Mouse (Mus musculus) urinary bladder, postnatal 14 days (tissue): ENCODE measurements at regions not wholly inside any gene's neighbourhood (a gene's known extent, or its start where the extent isn't known, plus 50 kb on each side); places are given as distances from the start of the nearest gene placed in this dataset.

ENCODE experiments used
- DNase-seq: peaks from one replicate; pipeline ENCODE4 v3.0.0; 2021; ENCODE audit warnings: low spot score

- no peak for DNase-seq
Observed at GRCm38 (mm10) chr13:71338700-71339099, 497.1 kb upstream of the Adamts16 start.

DNA sequence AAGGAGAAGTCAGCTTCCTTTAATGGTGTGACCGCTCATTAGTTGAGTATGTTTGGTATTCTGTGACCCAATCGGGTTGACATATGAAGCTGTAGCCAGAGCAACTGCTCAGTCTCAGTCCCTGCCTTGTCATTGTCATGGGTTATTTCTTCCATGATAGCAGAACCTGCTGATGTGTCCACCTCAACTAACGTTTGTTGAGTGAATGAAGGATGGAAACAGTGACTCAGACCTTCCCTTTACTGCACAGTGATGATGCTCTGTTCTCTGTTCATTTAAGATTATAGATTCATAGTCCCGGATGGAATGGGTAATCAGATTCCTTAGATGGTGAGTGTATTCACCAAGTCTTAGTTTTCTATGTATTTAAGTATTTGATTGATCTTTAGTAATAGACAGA, 493.3 kb upstream of the Adamts16 start:
- no peak for DNase-seq

GRCm38 (mm10) chr13:71333146-71333545, 491.5 kb upstream of the Adamts16 start:
- DNase-seq: no peak

DNA sequence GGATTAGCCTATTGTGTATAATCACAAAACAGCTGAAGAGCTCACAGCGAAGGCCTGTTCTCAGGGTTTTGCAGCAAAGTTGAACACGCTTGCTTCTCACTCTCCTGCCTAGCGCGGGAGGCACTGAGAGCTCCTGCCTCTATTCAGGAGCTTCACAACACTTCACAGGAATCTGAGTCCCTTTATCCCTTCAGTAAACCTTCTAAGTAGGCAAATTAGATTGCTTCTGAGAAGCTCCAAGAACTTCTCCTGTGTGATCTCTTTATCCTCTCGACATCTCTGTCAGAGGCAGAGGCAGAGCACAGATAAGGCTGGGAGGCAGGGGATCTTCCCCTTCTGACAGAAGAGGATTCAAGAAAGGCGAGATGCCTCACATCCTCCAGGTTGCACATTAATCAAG, 488.7 kb upstream of the Adamts16 start:
- DNase-seq: no peak

DNA sequence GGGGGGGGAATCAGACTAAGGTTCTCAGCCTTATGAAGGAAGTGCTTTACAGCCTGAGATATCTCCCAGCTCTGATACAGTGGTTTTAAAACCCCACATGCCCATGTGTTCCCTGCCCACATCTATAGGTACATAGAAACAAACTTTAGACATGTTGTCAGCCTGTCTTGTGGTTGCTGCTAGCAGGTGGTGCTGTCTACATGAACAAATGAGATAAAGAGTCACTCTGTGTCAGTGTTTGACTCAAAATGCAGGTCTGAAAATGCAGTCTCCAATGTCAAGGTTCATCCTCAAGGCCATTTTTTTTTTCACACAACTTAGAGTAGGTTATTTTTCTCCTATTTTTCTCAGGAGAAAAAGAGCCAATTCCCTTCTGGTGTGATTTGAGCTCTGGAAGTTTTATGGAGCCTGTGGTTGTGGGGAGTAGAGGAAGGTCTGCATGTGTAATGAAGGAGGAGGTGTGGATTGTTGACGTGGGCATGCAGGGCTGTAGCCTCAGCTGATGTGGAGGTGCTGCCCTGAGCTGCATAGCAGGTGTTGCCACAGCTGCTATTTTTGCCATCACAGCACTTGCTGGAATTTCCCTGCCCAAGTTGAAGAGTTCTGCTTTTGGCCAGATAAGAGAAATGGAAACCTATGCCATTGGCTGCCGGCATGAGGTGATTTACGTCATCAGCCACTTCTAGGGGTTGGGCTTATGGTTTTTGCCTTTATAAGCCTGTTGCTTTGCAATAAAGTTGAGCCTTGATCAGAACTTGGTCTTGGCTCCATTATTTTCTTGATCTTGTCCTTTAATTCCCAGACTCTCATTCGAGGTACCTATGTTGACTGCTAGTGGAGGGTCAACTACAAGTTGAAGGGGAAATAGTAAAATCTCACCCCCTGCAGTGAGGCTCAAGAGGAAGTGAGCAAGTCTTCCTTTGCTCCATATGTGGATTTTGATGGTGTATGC, 486.5 kb upstream of the Adamts16 start:
- DNase-seq: no peak

- no peak for DNase-seq
Observed at GRCm38 (mm10) chr13:71320489-71320888, 478.9 kb upstream of the Adamts16 start.

GRCm38 (mm10) chr13:71303956-71304355, 462.3 kb upstream of the Adamts16 start:
- no peak for DNase-seq

DNA sequence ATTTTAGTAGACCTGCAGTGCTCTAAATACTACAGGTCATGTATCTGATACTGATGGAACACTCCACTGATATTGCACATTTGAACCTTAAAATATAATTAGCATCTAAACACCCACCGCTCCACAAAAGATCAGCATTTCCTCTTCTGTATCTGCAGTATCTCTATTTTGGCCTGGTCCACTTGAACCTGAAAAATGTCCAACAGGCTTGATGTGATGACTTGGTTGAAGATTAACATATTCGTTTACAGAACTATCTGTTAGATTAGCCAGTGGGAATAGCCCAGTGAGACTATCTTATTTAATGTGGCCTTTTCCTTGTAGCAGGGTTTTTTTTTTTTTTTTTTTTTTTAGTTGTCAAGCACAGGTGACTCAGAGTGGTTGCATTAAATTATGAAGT, 434.4 kb upstream of the Adamts16 start:
- DNase-seq: no peak

DNA sequence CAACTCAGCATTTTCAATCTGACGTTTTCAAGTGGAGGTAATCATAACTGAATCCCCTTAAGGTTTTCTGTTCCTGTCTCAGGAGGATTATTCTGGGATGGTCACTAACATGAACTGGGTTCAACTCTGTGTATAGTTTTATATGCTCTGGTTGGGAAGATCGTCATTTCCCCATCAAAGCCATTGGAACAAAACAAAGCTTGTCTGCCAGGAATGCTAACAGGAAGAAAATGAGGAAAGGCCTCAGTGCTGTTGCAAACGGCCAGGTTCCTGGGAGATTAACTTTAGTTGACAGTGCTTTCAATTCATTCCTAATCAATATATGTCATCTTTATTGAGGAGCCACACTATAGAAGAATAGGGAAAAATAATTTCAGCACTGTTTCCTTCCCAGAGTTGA, 432.5 kb upstream of the Adamts16 start:
- DNase-seq: no peak

DNA sequence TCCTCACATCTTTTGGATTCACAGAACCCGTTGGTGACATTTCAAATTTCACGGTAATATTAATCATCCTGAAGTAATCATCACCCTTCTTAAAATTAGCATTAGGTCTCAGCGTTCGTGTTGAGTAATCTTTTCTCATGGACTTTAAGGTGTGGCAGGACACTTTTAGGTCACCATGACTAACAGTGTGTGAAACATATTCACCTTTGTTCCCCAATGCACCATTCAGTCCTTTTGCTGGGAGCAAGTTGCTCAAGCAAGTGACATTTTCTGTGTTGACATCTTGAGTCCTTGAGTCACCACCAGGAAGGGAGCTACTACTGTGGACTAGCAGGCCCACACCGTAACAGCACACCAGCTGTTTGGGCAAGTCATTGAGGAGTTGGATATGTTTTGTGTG, 431.9 kb upstream of the Adamts16 start:
- no peak for DNase-seq

DNA sequence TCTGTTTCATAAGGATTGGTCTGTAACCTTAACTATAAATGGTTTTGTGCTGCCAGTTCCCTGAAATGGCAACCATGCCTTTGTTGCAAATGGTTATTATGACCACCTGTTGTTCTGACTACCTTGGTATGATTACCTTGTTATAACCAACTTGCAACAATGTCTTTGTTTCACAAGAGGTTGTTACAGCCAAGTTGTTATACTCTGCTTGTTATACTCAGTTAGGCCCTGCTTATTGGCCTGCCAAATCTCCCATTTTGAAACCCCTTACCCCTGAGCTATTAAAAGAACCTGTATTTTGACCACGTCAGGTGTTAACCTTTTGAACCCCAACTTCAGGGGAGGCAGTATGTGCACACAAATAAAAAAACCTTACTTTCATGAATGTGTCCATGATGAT, 431.5 kb upstream of the Adamts16 start:
- no peak for DNase-seq

DNA sequence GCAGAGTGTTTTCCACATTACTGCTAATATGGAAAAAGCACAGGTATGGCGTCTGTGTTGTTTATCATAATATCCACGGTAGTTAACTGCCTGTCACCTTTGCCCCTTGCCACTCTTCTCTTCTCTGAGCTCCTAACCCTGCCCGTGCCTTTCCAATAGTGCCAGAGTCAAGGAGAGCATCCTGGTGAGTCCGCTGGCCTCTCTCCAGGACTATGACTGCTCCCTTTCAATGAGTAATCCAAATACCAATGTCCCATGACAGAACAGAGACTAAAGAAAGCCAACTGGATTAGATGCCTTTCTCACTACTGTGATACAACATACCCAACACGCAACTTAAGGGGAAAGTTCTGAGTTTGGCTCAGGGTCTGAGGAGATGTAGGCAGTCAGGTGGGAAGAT, 430.8 kb upstream of the Adamts16 start:
- no peak for DNase-seq

GRCm38 (mm10) chr13:71271727-71272418, 430.3 kb upstream of the Adamts16 start:
- no peak for DNase-seq

- DNase-seq: no peak
Observed at GRCm38 (mm10) chr13:71270370-71270769, 428.8 kb upstream of the Adamts16 start.

DNA sequence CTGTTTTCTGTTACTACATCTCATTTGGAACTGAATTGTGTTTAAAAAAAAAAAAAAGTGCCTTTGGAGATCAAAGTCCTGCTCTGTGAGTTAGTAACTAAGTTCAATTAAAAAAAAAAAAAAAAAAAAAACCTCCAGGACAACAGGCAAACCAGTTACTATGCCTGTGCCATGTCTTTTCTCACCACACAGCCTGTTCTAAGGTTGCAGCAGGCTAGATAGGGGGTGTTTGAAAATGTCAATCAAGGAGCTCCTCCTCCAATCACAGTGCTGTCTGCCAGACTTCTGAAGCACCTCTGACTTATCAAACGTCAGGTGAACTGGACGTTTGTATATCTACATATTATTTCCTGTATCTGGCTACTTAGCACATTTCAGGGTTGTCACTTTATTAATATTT, 427.9 kb upstream of the Adamts16 start:
- no peak for DNase-seq

DNA sequence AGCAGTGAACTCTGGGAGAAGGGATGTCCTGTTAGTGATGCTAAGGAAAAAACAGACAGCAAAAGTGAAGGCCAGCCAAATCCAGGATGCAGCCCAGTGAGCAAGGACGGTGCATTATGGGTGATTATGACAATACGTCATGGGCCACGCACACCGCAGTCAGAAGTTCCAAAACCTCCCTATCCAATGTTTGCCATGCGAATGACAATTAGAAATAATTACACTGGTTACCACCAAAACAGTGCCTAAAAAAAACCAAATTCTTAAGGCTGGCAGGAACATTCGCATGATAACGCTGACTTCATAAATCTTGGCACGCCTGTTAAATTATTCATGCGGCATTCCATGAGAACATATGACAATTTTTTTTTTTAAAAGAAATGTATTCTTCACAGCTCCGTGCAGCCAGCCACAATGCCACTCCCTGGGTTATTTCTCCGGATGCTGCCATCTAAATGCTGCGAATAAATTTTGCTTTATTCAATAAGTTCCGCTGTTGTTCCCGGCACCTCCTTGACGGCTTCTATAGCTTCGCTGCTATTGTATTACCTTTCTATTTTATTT, 421.8 kb upstream of the Adamts16 start:
- no peak for DNase-seq

- no peak for DNase-seq
Observed at GRCm38 (mm10) chr13:71262575-71263295, 421.1 kb upstream of the Adamts16 start.

DNA sequence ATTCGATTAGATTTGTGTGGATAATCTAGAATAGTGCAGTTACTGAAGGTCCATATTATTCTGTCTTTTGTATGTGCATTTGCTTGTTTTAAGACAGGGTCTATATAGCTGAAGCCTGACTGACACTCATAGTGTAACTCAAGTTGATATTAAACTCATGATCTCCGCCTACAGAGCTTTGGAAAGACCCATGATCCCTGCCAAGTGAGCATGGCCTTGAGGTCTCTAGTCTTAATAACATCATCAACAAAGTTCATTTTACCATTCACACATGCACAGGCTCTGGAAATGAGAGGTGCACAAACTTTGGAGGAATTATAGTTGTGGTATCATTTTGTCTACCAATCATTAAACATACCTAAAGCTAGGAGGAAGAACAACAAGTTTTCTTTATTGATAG, 412.4 kb upstream of the Adamts16 start:
- DNase-seq: no peak

DNA sequence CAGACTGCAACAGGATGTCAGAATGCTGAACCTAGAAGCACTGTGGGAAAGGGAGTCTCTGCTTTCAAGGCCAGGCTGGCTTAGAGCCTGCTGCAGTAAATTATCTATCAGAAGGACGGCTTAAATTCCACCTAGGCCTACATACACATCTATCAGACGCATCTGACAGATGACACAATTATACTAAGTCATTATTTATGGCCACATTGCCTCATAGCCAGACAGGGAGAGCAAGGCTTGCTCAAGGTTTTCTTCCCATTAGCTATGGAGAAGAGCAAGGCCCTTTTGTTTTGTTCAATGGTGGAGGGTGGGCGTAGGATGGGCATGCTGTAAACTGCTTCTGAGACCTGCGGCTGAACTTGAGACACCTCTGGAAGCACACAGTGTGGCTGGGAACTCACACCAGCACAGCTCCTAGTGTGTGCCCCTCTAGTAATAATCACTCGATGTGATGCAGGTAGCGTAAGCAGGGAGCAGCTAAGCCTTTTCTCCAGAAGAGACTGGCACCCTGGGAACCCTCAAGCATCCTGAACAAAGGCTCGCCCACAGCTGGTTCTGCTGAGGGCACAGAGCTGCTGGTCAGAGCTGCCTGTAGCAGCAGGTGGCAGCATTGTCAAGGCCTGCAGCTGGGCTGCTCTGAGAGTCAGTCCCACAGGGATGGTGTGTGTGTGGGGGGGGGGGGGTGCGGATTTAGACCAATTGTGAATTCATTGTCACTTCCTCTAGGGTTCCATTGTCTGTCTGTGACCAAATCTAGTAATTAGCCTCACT, 406.8 kb upstream of the Adamts16 start:
- DNase-seq: peak; percentile 42

DNA sequence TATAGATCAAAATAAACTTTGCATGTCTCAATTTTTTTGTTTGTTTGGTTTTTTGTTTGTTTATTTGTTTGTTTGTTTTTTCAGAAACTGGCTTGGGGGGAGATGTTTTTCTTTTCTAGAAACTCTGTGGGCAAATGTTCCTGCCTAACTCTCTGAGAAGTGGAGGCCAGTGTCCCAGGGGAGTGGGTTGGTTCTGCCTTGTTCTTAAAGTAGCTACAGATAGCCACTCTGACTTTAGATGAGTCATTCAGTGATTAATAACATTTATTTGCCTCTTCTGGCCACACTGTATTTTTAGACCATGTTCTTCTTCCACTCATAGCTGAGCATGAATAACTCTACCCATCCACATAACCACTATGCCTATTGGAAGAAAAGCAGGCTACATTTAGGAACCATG, 405.6 kb upstream of the Adamts16 start:
- DNase-seq: no peak

DNA sequence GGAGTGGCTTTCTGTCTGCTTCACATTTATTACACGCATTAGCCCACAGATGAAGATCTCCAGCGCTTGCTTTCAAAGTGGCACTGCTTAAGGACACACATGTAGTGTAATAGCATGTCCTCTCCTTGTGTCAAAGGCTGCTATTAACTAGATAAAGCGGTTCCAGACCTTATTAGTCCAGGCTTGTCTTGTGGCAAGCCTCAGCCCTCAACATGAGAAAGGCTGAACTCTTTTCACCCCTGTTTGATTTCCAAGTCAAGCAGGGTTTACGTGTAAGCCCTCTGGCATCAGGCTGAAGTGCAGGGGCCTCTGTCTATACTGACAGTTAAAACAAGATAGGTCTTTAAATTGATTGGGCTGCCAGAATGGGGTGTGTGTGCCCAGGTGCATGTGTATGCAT, 403.7 kb upstream of the Adamts16 start:
- DNase-seq: no peak

- no peak for DNase-seq
Observed at GRCm38 (mm10) chr13:71239782-71240181, 398.2 kb upstream of the Adamts16 start.
